Mouse (Mus musculus) layer of hippocampus, postnatal 10 days (tissue): ENCODE results near the gene Slc25a48. TPM values are rescaled to one million over a fixed set of nuclear protein-coding genes. Genes with fewer than 3 reads are reported as not detected.
A peak's percentile ranks its signal among the peaks of the same experiment; 100 is the strongest.

Experiments
- DNase-seq, 2 experiments: peaks; one replicate each; pipeline ENCODE4 v3.0.0; 2021; ENCODE audit warnings: low spot score in 2 of 2
- total RNA-seq, 2 experiments: library from RNA; stranded (reverse); gene quantifications; 2 replicates each; pipeline ENCODE4 v1.2.3; 2021

Slc25a48 gene
- total RNA-seq, 2 experiments from 2014 or later = not detected

GRCm38 (mm10) chr13:56449239-56450030 lies 11.3 kb downstream of the Slc25a48 start:
- DNase-seq = peak; percentile 45 to 48

DNA sequence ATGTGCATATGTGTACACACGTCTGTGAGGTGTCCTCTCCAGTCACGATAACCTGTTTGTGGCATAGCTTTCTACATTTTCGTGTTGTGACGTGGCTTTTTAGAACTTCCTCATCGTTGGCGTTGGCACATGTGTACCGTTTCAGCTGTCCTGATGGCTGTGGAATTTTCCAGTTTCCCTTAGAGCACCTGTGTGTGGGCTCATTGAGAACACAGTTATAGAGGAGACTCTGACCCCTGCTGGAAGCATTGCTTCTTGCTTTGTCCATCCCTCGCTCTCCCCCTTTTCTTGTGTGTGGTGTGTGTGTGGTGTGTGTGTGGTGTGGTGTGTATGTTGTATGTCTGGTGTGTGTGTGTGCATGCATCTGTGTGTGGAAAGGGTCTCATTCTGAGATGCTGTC lies 11.9 kb downstream of the Slc25a48 start:
- no peak for DNase-seq

GRCm38 (mm10) chr13:56458001-56458400 lies 19.8 kb downstream of the Slc25a48 start:
- no peak for DNase-seq

DNA sequence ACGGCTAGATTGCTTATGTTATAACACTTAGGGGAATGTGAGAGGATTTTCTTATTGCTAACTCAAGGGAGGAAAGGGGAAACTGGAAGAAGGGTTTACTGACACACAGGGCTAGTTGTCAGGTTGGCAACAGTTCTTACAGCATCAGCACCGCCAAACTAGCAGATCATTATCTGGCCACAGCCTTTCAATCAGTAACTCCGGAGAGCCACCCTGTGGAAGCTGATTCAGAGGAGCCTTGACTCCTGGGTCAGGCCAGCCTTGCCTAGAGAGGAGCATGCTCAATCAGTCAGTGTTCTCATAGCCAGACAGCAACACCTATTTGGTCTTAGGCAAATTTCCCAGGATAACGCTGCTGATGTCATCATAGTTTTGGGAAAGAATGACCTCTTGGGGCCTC lies 23.3 kb downstream of the Slc25a48 start:
- no peak for DNase-seq

- no peak for DNase-seq
These were observed 24.6 kb downstream of the Slc25a48 start for GRCm38 (mm10) chr13:56462791-56463190.

- DNase-seq = peak in 1 of 2 experiments; percentile 41
These were observed 25.1 kb downstream of the Slc25a48 start for GRCm38 (mm10) chr13:56463261-56463660.

- DNase-seq = no peak
These were observed 25.6 kb downstream of the Slc25a48 start for GRCm38 (mm10) chr13:56463750-56464149.

DNA sequence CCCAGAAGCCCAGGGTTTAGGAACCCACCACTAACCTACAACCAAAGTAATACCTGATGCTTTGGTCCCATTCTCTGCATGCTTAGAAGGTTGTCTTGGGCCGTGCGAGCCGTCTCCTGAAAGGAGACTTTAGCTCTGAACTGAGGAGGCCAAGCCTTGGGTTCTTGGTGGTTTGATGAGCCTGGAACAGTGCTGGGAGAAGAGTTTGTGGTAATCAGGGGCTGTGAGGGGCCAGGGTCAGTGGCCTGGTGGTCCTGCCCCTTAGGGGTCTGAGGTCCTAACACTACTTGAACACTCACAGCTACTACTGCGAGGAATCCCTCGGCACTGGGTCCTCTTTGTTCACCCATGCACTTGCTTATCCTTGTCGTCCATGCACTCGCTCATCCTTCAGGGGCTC lies 29.6 kb downstream of the Slc25a48 start:
- no peak for DNase-seq

- no peak for DNase-seq
These were observed 30.4 kb downstream of the Slc25a48 start for GRCm38 (mm10) chr13:56468536-56468935.

DNA sequence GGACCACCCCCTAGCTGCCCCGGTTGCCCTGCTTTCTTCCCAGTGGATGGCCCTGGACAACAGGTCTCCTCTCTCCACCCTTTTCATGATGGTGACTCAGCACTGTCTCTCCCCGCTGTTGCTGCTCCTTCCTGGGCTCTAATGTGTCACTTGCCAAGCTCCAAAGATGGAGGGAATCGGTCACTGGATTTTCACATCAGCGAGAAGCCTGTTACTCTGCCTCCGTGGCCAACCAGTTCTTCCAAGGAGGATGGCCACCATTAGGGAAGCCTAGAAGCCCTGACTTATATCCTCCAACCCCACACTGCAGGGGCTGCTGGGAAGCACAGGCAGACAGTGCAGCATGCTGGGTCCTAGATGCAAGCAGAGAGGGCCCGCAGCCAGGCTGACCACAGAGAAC lies 33.1 kb downstream of the Slc25a48 start:
- DNase-seq = no peak

- no peak for DNase-seq
These were observed 33.8 kb downstream of the Slc25a48 start for GRCm38 (mm10) chr13:56471951-56472350.

- no peak for DNase-seq
These were observed 34.5 kb downstream of the Slc25a48 start for GRCm38 (mm10) chr13:56472661-56473060.

GRCm38 (mm10) chr13:56475363-56475762 lies 37.2 kb downstream of the Slc25a48 start:
- DNase-seq = peak; percentile 56 to 58

GRCm38 (mm10) chr13:56476790-56477189 lies 38.6 kb downstream of the Slc25a48 start:
- no peak for DNase-seq

DNA sequence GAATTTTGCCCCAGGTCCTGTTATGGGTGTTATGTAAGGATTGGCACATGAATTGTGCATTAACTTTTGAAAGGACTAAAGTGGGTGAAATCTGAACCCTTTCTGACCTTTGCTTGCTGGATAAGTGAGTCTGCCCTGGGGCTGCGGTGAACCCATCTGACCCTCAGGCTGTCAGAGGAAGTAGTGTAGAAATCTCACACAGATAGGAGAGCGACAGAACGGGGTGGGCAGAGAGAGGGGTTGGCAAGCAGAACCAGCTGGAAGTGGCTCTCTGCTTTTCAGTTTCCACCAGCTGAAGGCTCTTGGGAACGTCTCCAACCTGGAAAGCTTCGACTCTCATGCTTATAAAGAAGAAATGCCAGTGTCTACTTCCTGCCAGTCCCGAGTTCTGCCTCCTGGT lies 39.1 kb downstream of the Slc25a48 start:
- peak; percentile 44 to 63 for DNase-seq

GRCm38 (mm10) chr13:56478027-56478426 lies 39.9 kb downstream of the Slc25a48 start:
- no peak for DNase-seq

DNA sequence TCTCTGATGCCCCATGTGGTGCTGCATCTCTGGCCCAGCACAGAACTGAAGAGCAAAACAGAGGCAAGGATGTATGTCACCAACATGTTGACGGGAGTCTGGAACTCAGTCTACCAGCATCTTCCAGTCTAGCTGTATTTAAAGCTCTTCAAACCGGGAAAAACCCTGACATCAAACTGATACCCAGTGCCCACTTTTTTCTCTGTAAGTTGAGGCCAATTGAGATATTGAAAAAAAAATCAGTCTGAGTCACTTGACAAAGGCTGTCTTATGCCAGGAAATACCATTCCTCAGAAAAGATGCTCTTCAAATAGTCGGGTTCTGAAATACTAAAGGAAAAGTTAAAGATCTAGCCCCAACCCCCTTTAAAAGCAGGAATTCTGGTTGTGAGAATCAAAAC lies 44.0 kb downstream of the Slc25a48 start, which contains the start of gene Il9:
Il9 (minus strand) TSS at position 101 of the 400 bp plus-strand sequence.
- no peak for DNase-seq

DNA sequence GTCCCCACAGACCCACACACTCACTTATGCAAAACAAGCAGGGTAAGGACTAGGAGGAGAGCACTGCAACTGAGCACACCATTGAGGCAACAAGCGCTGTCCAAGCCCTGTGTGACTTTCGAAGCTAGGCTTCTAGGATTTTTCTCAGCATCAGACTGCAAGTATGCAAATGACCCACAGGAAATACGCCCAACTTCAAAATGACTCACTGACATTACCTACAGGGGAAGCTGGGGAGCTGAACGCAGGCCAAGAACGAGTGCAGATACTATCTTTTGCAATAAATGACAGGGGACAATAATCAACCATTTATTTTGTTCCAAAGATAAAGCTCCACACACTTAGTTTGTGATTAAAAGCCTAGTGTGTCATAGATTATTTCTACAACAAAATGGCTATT lies 49.9 kb downstream of the Slc25a48 start:
- DNase-seq = no peak

GRCm38 (mm10) chr13:56494440-56494839 lies 56.3 kb downstream of the Slc25a48 start:
- DNase-seq = no peak

DNA sequence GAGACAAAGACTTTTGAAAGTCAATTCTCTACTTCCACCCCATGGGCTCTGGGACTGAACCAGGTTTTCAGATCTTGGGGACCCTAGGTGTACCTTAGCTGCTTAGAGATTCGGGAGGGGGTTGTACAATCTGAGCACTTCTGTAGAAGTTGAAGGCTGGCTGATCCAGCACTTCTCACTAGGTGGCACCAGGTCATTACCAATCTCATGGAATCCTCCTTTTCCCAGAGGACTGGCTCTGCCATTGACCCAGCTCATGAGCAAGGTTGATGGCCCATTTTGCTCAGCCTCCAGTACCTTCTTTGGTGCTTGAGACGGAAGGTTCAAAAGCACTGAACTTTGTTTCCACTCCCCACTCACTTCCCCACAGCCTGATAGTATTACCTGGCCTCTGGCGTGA lies 62.0 kb downstream of the Slc25a48 start:
- no peak for DNase-seq

GRCm38 (mm10) chr13:56500636-56501035 lies 62.5 kb downstream of the Slc25a48 start:
- no peak for DNase-seq

- no peak for DNase-seq
These were observed 63.8 kb downstream of the Slc25a48 start for GRCm38 (mm10) chr13:56501866-56502420.
